8 mouse cellular contexts compared by ENCODE assay signal in genomic region chr7:97332667-97333041, GRCm38 (mm10). TPM values are rescaled to one million over a fixed set of nuclear protein-coding genes. Genes with fewer than 3 reads are reported as not detected.
DNase-seq lines count a peak whose midpoint lies in the region; ATAC-seq and TF ChIP-seq lines count a peak whose summit lies in the region.

No protein-coding gene starts in this region.

- peak overlapping the region; percentile 95 for H3K27ac ChIP-seq in layer of hippocampus, adult 2 months
- H3K27ac ChIP-seq in embryonic facial prominence, embryonic 10.5 days (replicated peaks): peak overlapping the region; percentile 81
- H3K27ac ChIP-seq in intestine, embryonic 16.5 days (ENCODE audit: low read length): no peak overlapping the region

- DNase-seq in layer of hippocampus, adult 2 months (ENCODE audit: low spot score in 2 of 2): no peak
- DNase-seq in layer of hippocampus, adult 9-10 months (ENCODE audit: low spot score): no peak
- DNase-seq in embryonic facial prominence, embryonic 10.5 days (ENCODE audit: low spot score): no peak
- DNase-seq in cerebellum, postnatal 14 days: no peak
- DNase-seq in urinary bladder, adult 2 months (ENCODE audit: low spot score): no peak
- DNase-seq in right cerebral cortex, adult 2 months (ENCODE audit: low spot score in 2 of 2): no peak

- H3K4me2 ChIP-seq in intestine, embryonic 16.5 days (ENCODE audit: low read depth, low read length): peak overlapping the region; percentile 82
- H3K4me2 ChIP-seq in myocyte (ENCODE audit: low read depth): peak overlapping the region; percentile 93

- H3K36me3 ChIP-seq in embryonic facial prominence, embryonic 10.5 days (replicated peaks): no peaks in the 10 kb centered on the region
- H3K36me3 ChIP-seq in intestine, embryonic 16.5 days (ENCODE audit: control insufficient read depth, insufficient read depth, low read length): no peaks in the 10 kb centered on the region
- no peaks in the 10 kb centered on the region for H3K36me3 ChIP-seq in myocyte (ENCODE audit: control insufficient read depth, insufficient read depth)

- 4% methylated on average over 9 of the region's 9 CpGs for WGBS in embryonic facial prominence, embryonic 10.5 days
- 2% methylated on average over 9 of the region's 9 CpGs for WGBS in intestine, embryonic 16.5 days

- ATAC-seq in intestine, embryonic 16.5 days: no peak

- peaks cover 40% of the 10 kb centered on the region for H3K4me1 ChIP-seq in embryonic facial prominence, embryonic 10.5 days
- H3K4me1 ChIP-seq in intestine, embryonic 16.5 days (ENCODE audit: control insufficient read depth, insufficient read depth, low read length): peaks cover 15% of the 10 kb centered on the region

- TF ChIP-seq POLR2A in myocyte (IDR thresholded peaks at IDR 0.05; ENCODE audit: insufficient read length, low read depth): no peak

- no peak for TF ChIP-seq CTCF in layer of hippocampus, adult 2 months (conservative IDR thresholded peaks at IDR 0.05)

- peaks cover 14% of the 10 kb centered on the region for H3K27me3 ChIP-seq in embryonic facial prominence, embryonic 10.5 days (replicated peaks; ENCODE audit: low read depth, poor library complexity, severe bottlenecking)
- H3K27me3 ChIP-seq in intestine, embryonic 16.5 days (replicated peaks; ENCODE audit: control insufficient read depth, insufficient read depth, low read length): no peaks in the 10 kb centered on the region
- no peaks in the 10 kb centered on the region for H3K27me3 ChIP-seq in myocyte (ENCODE audit: control insufficient read depth, insufficient read depth, insufficient read length)

- peak overlapping the region; percentile 72 for H3K4me3 ChIP-seq in layer of hippocampus, adult 2 months
- H3K4me3 ChIP-seq in embryonic facial prominence, embryonic 10.5 days: peak overlapping the region; percentile 85
- peak overlapping the region; percentile 90 for H3K4me3 ChIP-seq in intestine, embryonic 16.5 days (ENCODE audit: low read length)
- peak overlapping the region; percentile 63 for H3K4me3 ChIP-seq in myocyte

- no peaks in the 10 kb centered on the region for H3K79me2 ChIP-seq in myocyte (ENCODE audit: control insufficient read depth, insufficient read depth)

- peak overlapping the region; percentile 81 for H3K9ac ChIP-seq in intestine, embryonic 16.5 days (ENCODE audit: low read depth, low read length)

- H3ac ChIP-seq in myocyte (ENCODE audit: control insufficient read depth, insufficient read length): peak overlapping the region; percentile 29

- H3K9me3 ChIP-seq in embryonic facial prominence, embryonic 10.5 days: no peaks in the 10 kb centered on the region
- no peaks in the 10 kb centered on the region for H3K9me3 ChIP-seq in intestine, embryonic 16.5 days (ENCODE audit: control insufficient read depth, low read length)

TF ChIP-seq in myocyte, 11 proteins besides CTCF, POLR2A, EP300 and RAD21:
- no peak for TF ChIP-seq MAX (IDR thresholded peaks at IDR 0.05; ENCODE audit: low read depth)
- no peak for TF ChIP-seq CEBPB (IDR thresholded peaks at IDR 0.05; ENCODE audit: insufficient read depth, poor library complexity, severe bottlenecking)
- TF ChIP-seq MYOG (IDR thresholded peaks at IDR 0.05; ENCODE audit: control insufficient read depth in 1 of 3, insufficient read depth in 1 of 3, insufficient read length in 2 of 3, low read depth in 2 of 3): no peak

RNA-seq across cellular contexts. Expression of gene Kctd21, which starts 0.5 kb away (rescaled TPM):
- 10 to 100 TPM; 13.2 to 14.5 TPM for total RNA-seq in layer of hippocampus, adult 2 months (2021)
- polyA plus RNA-seq in embryonic facial prominence, embryonic 10.5 days (2016; fragmentation: Nextera tagmentation; extraction: Ambion mirVana): 4.0 and 4.6 TPM in 2 replicates
- polyA plus RNA-seq in intestine, embryonic 16.5 days (2015; fragmentation: Nextera tagmentation; extraction: Ambion mirVana): 4.1 and 4.4 TPM in 2 replicates
- 2.3 TPM for polyA plus RNA-seq in myocyte (2012; fragmentation: generic; extraction: Trizol)
- 9.2 TPM in 2 replicates for polyA plus RNA-seq in urinary bladder, adult 2 months (2012; rRNA removed)

RNA-seq across cellular contexts. Expression of gene Usp35, which starts 0.8 kb away (rescaled TPM):
- total RNA-seq in layer of hippocampus, adult 2 months (2021): 10 to 100 TPM; 14.3 to 14.6 TPM
- 1.8 TPM in 2 replicates for polyA plus RNA-seq in embryonic facial prominence, embryonic 10.5 days (2016; fragmentation: Nextera tagmentation; extraction: Ambion mirVana)
- 0.54 and 0.60 TPM in 2 replicates for polyA plus RNA-seq in intestine, embryonic 16.5 days (2015; fragmentation: Nextera tagmentation; extraction: Ambion mirVana)
- polyA plus RNA-seq in myocyte (2012; fragmentation: generic; extraction: Trizol): 1.6 TPM
- 7.5 and 9.3 TPM in 2 replicates for polyA plus RNA-seq in urinary bladder, adult 2 months (2012; rRNA removed)

RNA-seq across cellular contexts. Expression of gene Alg8, which starts 38.8 kb away (rescaled TPM):
- 10 to 100 TPM; 10.1 to 10.2 TPM for total RNA-seq in layer of hippocampus, adult 2 months (2021)
- polyA plus RNA-seq in embryonic facial prominence, embryonic 10.5 days (2016; fragmentation: Nextera tagmentation; extraction: Ambion mirVana): 55.2 and 58.8 TPM in 2 replicates
- 51.3 and 55.7 TPM in 2 replicates for polyA plus RNA-seq in intestine, embryonic 16.5 days (2015; fragmentation: Nextera tagmentation; extraction: Ambion mirVana)
- 15.1 TPM for polyA plus RNA-seq in myocyte (2012; fragmentation: generic; extraction: Trizol)
- polyA plus RNA-seq in urinary bladder, adult 2 months (2012; rRNA removed): 11.0 and 14.4 TPM in 2 replicates
